Mouse (Mus musculus) heart, postnatal 0 days (tissue): ENCODE data around the gene Tnfrsf13c. TPM values are rescaled to one million over a fixed set of nuclear protein-coding genes. Genes with fewer than 3 reads are reported as not detected.

Source experiments
- ATAC-seq: fragments of 200-750 bp; cut with Nextera tagmentation; 2 replicates; pipeline ENCODE4 v1.8.0; 2017; ENCODE audit warnings: low read depth, moderate number of reproducible peaks, moderate library complexity; ENCODE audit not compliant: insufficient read depth
- DNase-seq: peaks from one replicate; pipeline ENCODE4 v3.0.0-alpha.2; 2016; ENCODE audit warnings: low spot score
- H3K27ac ChIP-seq: fragments of 300-500 bp; sonication (generic); 2 replicates; pipeline ENCODE4 v1.5.1; 2014; ENCODE audit warnings: low read depth, mild to moderate bottlenecking
- H3K27me3 ChIP-seq: fragments of 300-500 bp; sonication (generic); 2 replicates; pipeline ENCODE4 v1.6.1; 2014; ENCODE audit warnings: low read length, mixed read lengths; ENCODE audit not compliant: control insufficient read depth, insufficient read depth
- H3K36me3 ChIP-seq: fragments of 300-500 bp; sonication (generic); replicated peaks from 2 replicates; pipeline ENCODE4 v1.6.1; 2014; ENCODE audit warnings: low read length, mixed read lengths; ENCODE audit not compliant: control insufficient read depth, insufficient read depth
- H3K4me1 ChIP-seq: fragments of 300-500 bp; sonication (generic); 2 replicates; pipeline ENCODE4 v1.6.1; 2014; ENCODE audit warnings: antibody characterized with exemption; ENCODE audit not compliant: control insufficient read depth, insufficient read depth
- H3K4me2 ChIP-seq: fragments of 300-500 bp; sonication (generic); 2 replicates; pipeline ENCODE4 v1.6.1; 2014; ENCODE audit warnings: low read depth, mild to moderate bottlenecking, low read length, moderate library complexity
- H3K4me3 ChIP-seq: fragments of 300-500 bp; sonication (generic); 2 replicates; pipeline ENCODE4 v1.5.1; 2014; ENCODE audit warnings: low read depth, low read length
- H3K9ac ChIP-seq: fragments of 300-500 bp; sonication (generic); replicated peaks from 2 replicates; pipeline ENCODE4 v1.6.1; 2014; ENCODE audit warnings: low read depth, low read length, mixed read lengths
- H3K9me3 ChIP-seq: fragments of 300-500 bp; sonication (generic); replicated peaks from 2 replicates; pipeline ENCODE4 v1.6.1; 2016; ENCODE audit warnings: low read length; ENCODE audit not compliant: control insufficient read depth
- CTCF ChIP-seq: IDR thresholded peaks from 2 replicates; pipeline ENCODE4 v1.5.1; 2016; ENCODE audit warnings: antibody characterized with exemption, control low read depth, low read depth
- EP300 ChIP-seq: IDR thresholded peaks from 2 replicates; pipeline ENCODE4 v1.6.1; 2016; ENCODE audit warnings: antibody characterized with exemption, low read depth
- WGBS: fragments of 180-500 bp; shearing (Covaris S2); extraction: QIAGEN DNeasy Blood & Tissue Kit; methylation state at CpG from one replicate; pipeline ENCODE4 v1.1.7; 2014; 5-methylcytosine and 5-hydroxymethylcytosine counted together
- polyA plus RNA-seq: library from polyadenylated mRNA; unstranded; fragments of >200 nt; fragmentation: Nextera tagmentation; extraction: Ambion mirVana; gene quantifications from 2 replicates; pipeline ENCODE4 v1.2.1, GENCODE M21; 2015
- total RNA-seq: library from RNA; depleted of rRNA; stranded (reverse); fragments of >200 nt; gene quantifications from 2 replicates; pipeline ENCODE4 v1.2.3, GENCODE M21; 2014; ENCODE audit warnings: low replicate concordance

Tnfrsf13c gene
- total and polyA plus RNA-seq, 2 experiments from 2014 or later = 1.5 TPM; not detected in 1

DNA sequence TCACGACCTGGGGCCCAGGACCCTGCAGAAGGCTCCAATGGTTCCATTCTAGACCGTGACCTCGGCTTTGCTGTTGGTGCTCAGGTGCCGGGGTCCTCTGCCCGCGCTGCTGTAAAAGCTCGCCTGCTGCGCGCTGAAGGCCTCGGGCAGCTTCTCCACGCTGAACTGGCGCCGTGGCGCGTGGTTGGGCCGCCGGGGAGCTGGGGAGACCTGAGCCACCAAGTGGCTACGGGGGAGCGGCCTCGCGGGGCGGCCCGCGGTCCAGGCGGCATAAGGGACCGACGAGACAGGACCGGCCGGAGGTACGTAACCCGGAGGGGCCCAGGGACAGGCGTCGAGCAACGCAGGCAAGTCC lies 17.1 kb downstream of the Tnfrsf13c start:
- H3K9me3 ChIP-seq = no peaks in the 10 kb centered on the region
- TF ChIP-seq EP300 (no peak), CTCF (no peak)
- 17% methylated on average over 34 of the region's 34 CpGs for WGBS
- peaks cover 19% of the 10 kb centered on the region; the same call in 1 of the 2 replicates for H3K4me1 ChIP-seq
- no peak for ATAC-seq
- H3K27me3 ChIP-seq = peaks cover 50% of the 10 kb centered on the region
- peak overlapping the region; percentile 1; the same call in 1 of the 2 replicates for H3K4me2 ChIP-seq
- no peak for DNase-seq
- no peak overlapping the region for H3K27ac ChIP-seq
- peaks cover 31% of the 10 kb centered on the region for H3K36me3 ChIP-seq
- H3K9ac ChIP-seq = no peak overlapping the region
- no peak overlapping the region for H3K4me3 ChIP-seq

DNA sequence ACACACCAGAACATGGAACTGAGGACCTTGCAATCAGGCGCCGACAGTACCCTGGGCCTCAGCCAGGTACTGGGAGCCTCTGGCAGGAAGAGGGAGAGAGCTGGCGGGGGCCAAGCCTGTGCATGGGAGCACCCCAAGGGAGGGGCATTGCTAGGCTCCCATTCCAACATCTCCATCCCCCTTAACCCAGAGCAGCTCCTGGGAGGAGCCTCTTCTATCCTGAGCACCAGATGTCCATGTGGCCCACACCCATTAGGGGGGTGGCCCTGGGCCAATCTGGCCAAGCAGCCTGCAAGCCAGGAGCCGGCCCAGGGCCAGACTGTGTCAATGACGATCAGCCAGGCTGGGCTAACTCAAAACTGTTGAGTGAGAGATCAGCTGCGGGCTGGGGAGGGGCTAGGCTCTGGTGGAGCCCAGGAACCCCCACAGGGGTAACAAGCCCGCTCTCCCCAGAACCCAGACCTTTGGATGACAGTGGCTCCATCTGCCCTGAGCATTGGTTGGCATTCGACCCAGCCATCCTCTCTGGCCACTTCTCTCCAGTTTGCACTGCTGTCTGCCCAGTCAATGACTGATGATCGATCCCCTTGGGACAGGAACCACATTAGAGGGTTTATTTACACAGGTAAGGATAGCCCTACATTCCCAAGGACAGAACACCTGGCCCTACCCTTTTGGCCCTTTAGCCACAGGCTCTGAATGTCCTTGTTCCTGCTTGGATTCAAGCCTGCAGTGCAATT lies 17.6 kb downstream of the Tnfrsf13c start:
- Histone ChIP-seq H3K27ac (no peak overlapping the region), H3K36me3 (peaks cover 36% of the 10 kb centered on the region), H3K9me3 (no peaks in the 10 kb centered on the region), H3K9ac (no peak overlapping the region), H3K4me3 (no peak overlapping the region), H3K4me1 (peaks cover 15% of the 10 kb centered on the region; the same call in 1 of the 2 replicates), H3K4me2 (no peak overlapping the region), H3K27me3 (peaks cover 44% of the 10 kb centered on the region)
- peak; percentile 90 for ATAC-seq
- WGBS = 35% methylated on average over 9 of the region's 9 CpGs
- peak; percentile 85 for DNase-seq
- TF ChIP-seq CTCF = no peak
- peak; percentile 28; the same call in 1 of the 2 replicates for TF ChIP-seq EP300

DNA sequence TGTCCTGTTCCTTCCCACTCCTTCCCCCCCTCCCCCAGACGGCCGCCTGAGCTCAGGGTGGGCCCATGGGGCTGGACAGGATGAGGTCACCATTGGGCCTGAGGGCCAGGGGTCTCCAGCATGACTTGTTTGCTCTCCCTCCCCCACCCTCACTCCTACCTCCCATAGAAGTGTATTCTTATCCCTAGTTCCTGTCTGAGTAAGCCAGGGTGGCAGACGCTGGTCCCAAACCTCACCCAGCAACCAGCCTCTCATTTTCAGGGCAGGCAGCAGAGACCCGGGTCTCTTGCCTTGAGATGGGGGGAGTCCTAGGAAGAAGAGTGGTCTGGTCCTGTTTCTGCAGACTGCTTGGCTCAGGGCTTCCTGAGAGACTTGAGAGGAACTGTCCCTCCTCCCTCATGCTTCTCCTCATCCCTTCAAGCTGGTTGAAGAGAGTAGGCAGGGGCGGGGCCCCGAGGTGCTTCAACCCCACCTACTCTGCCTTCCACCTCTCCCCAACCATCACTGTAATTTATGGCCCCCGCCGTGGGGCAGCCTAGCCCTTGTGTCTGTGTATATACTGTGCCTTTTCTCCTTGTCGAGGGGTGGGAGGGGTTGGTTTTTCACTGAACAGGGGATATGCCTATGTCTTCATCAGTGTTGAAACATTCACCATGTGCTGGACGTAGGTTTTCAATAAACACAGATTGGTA lies 19.3 kb downstream of the Tnfrsf13c start:
- Histone ChIP-seq H3K4me1 (peaks cover 15% of the 10 kb centered on the region; the same call in 1 of the 2 replicates), H3K4me3 (no peak overlapping the region), H3K9me3 (no peaks in the 10 kb centered on the region), H3K4me2 (no peak overlapping the region), H3K27ac (no peak overlapping the region), H3K27me3 (peaks cover 27% of the 10 kb centered on the region), H3K9ac (no peak overlapping the region), H3K36me3 (peaks cover 51% of the 10 kb centered on the region)
- no peak for DNase-seq
- TF ChIP-seq CTCF (no peak), EP300 (no peak)
- no peak for ATAC-seq
- 77% methylated on average over 10 of the region's 10 CpGs for WGBS

DNA sequence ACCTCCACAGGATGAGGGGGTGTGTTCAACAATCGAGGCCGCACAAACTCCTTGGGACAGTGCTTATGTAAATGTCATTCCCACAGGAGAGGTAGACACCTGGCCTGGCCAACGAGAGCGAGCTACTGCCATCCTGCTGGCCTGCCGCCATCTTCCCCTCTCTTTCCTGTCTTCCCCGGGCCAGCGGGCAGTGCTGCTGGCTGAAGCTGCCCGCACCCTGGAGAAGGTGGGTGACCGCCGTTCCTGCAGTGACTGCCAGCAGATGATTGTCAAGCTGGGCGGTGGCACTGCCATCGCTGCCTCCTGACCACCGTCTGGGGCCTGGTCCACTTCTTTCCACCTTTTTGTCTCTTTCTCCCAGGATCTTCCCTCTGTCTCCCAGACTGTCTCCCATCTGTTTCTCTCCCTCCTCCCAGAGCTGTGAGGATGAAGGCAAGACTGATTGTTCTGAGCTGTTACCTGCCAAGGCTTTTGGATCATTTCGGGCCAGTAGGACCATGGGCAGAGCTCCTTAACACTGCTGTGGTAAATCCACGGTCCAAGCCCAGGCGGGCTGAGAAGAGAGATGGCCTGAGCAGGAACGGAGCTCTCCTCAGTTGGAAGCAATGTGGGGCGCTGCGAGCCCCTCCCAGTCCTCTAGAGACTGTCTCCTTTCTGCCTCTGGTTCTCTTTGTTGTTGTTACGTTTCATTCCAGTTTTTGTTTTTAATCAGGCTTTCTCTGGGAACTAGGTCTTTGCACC lies 20.4 kb downstream of the Tnfrsf13c start:
- Histone ChIP-seq H3K9me3 (no peaks in the 10 kb centered on the region), H3K27me3 (peaks cover 20% of the 10 kb centered on the region), H3K4me1 (peaks cover 15% of the 10 kb centered on the region; the same call in 1 of the 2 replicates), H3K4me2 (no peak overlapping the region), H3K27ac (no peak overlapping the region), H3K4me3 (no peak overlapping the region), H3K36me3 (peaks cover 62% of the 10 kb centered on the region), H3K9ac (no peak overlapping the region)
- no peak for ATAC-seq
- WGBS = 86% methylated on average over 19 of the region's 20 CpGs
- no peak for DNase-seq
- TF ChIP-seq EP300 (no peak), CTCF (no peak)

DNA sequence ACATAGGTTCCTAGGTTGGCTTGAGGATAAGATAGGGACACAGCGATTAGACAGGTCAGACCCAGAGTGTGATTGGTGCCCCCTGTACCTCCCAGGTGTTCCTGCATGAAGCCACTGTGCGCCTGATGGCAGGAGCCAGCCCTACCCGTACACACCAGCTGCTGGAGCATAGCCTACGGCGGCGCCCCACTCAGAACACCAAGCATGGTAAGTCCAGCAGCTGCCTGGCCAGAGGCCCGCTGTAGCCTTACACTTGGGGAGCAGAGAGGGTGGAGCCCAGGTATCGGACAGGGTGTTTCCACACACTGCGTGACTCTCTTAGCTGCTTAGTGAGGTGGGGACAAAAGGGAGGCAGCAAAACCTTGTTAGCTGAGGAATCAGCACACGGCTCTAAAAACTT lies 21.1 kb downstream of the Tnfrsf13c start:
- no peak overlapping the region for H3K27ac ChIP-seq
- TF ChIP-seq EP300 = no peak
- H3K9ac ChIP-seq = no peak overlapping the region
- WGBS = 95% methylated on average over 10 of the region's 10 CpGs
- H3K4me3 ChIP-seq = no peak overlapping the region
- no peaks in the 10 kb centered on the region for H3K9me3 ChIP-seq
- peaks cover 69% of the 10 kb centered on the region for H3K36me3 ChIP-seq
- no peak overlapping the region for H3K4me2 ChIP-seq
- H3K27me3 ChIP-seq = peaks cover 13% of the 10 kb centered on the region
- H3K4me1 ChIP-seq = peaks cover 15% of the 10 kb centered on the region; the same call in 1 of the 2 replicates
- DNase-seq = no peak
- ATAC-seq = no peak
